15 mouse cellular contexts compared by ENCODE assay signal in the genomic region with DNA sequence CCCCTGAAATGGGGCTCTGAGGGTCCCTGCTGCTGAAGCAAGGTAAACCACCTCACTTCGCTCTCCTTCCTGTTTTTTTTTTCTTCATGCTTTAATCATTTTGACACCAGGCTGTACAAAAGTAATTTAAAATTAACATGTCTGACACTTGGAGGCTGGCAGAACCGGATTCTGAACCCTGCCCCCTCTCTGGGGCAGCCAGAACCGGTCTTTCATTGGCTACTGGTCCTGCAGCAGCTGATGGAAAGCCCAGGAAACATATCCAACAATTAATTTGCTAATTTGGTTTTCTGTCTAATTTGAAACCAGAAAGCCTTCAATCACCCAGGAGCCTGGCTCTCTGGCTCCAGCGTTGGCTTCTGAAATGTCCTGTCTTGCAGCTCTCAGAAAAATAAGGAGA.
DNase-seq lines count a peak whose midpoint lies in the region; ATAC-seq and TF ChIP-seq lines count a peak whose summit lies in the region.
"Had no signal": no experiment of that assay in that cellular context is flagged by ENCODE, and none has a peak within 500 bp of the region (broad histone marks: within the 10 kb centered on the region; RNA-seq: fewer than 3 reads in every experiment).

No protein-coding gene starts in this region.

- WGBS in heart, adult 2 months, result 55% methylated on average over 4 of the region's 4 CpGs
- 34% methylated on average over 4 of the region's 4 CpGs for WGBS in lung, postnatal 0 days
- WGBS in kidney, embryonic 15.5 days, result 39% methylated on average over 4 of the region's 4 CpGs
- WGBS in stomach, postnatal 0 days, result 34% methylated on average over 4 of the region's 4 CpGs

- peaks cover 9% of the 10 kb centered on the region for H3K4me1 ChIP-seq in heart, adult 2 months (ENCODE audit: control insufficient read depth, insufficient read depth, low read length)
- peaks cover 4% of the 10 kb centered on the region; the same call in 1 of the 2 replicates for H3K4me1 ChIP-seq in lung, postnatal 0 days (ENCODE audit: insufficient read depth, low read depth, low read length)
- H3K4me1 ChIP-seq in kidney, embryonic 15.5 days, result peaks cover 25% of the 10 kb centered on the region
- peaks cover 5% of the 10 kb centered on the region; the same call in 1 of the 2 replicates for H3K4me1 ChIP-seq in stomach, postnatal 0 days (replicated peaks; ENCODE audit: control insufficient read depth, insufficient read depth)

- no peak for TF ChIP-seq POLR2A in heart, adult 2 months (IDR thresholded peaks at IDR 0.05; ENCODE audit: insufficient read depth, low read depth, low read length)

- peaks cover 4% of the 10 kb centered on the region; the same call in 1 of the 2 replicates for H3K36me3 ChIP-seq in heart, adult 2 months (ENCODE audit: control insufficient read depth, insufficient read depth, low read length)
- H3K36me3 ChIP-seq in lung, postnatal 0 days (ENCODE audit: insufficient read depth, low read length), result no peaks in the 10 kb centered on the region
- no peaks in the 10 kb centered on the region for H3K36me3 ChIP-seq in kidney, embryonic 15.5 days
- no peaks in the 10 kb centered on the region for H3K36me3 ChIP-seq in stomach, postnatal 0 days (ENCODE audit: control insufficient read depth, insufficient read depth, low read length)
- H3K36me3 ChIP-seq: G1E had no signal

- H3K9me3 ChIP-seq in lung, postnatal 0 days (ENCODE audit: low read length), result no peaks in the 10 kb centered on the region
- no peaks in the 10 kb centered on the region for H3K9me3 ChIP-seq in kidney, embryonic 15.5 days (replicated peaks)
- no peaks in the 10 kb centered on the region for H3K9me3 ChIP-seq in stomach, postnatal 0 days (ENCODE audit: control insufficient read depth, low read length)
- H3K9me3 ChIP-seq: G1E had no signal

- ATAC-seq in lung, postnatal 0 days, result no peak
- no peak for ATAC-seq in kidney, embryonic 15.5 days (replicated peaks; ENCODE audit: low FRiP score)
- no peak for ATAC-seq in stomach, postnatal 0 days (ENCODE audit: low FRiP score, low TSS enrichment)
- ATAC-seq: activated CD4-positive, CD25-positive, alpha-beta regulatory T cell, adult 4 months had no signal

- no peak for TF ChIP-seq EP300 in heart, adult 2 months (IDR thresholded peaks at IDR 0.05; ENCODE audit: insufficient read depth, low read depth, low read length)
- TF ChIP-seq EP300 in lung, postnatal 0 days (IDR thresholded peaks at IDR 0.05), result no peak
- no peak for TF ChIP-seq EP300 in stomach, postnatal 0 days (optimal IDR thresholded peaks at IDR 0.05)

- peak overlapping the region; percentile 64 for H3K27ac ChIP-seq in heart, adult 2 months
- H3K27ac ChIP-seq in lung, postnatal 0 days (ENCODE audit: low read length), result 0 out of 2 replicates have a peak overlapping the region, but pooled peaks have one; percentile 5
- H3K27ac ChIP-seq in kidney, embryonic 15.5 days, result 0 out of 2 replicates have a peak overlapping the region, but pooled peaks have one; percentile 0
- peak overlapping the region; percentile 75 for H3K27ac ChIP-seq in stomach, postnatal 0 days (replicated peaks)

- H3K79me2 ChIP-seq in heart, adult 2 months (replicated peaks; ENCODE audit: control insufficient read depth, insufficient read depth, low read length), result no peaks in the 10 kb centered on the region

- no peak for DNase-seq in heart, adult 2 months
- DNase-seq in heart, postnatal 36 days, result no peak
- no peak for DNase-seq in lung, postnatal 0 days (ENCODE audit: low spot score)
- DNase-seq in lung, postnatal 14 days, result no peak
- DNase-seq in stomach, postnatal 0 days (ENCODE audit: low spot score), result no peak
- DNase-seq in heart, postnatal 4 days, result no peak
- no peak for DNase-seq in right cerebral cortex, postnatal 4 days
- DNase-seq: adrenal gland, postnatal 36 days; cerebellum, adult 11-12 months had no signal

- H3K4me2 ChIP-seq in lung, postnatal 0 days (replicated peaks; ENCODE audit: low read depth, low read length), result no peak overlapping the region
- no peak overlapping the region for H3K4me2 ChIP-seq in kidney, embryonic 15.5 days
- H3K4me2 ChIP-seq in stomach, postnatal 0 days (replicated peaks; ENCODE audit: low read depth), result 0 out of 2 replicates have a peak overlapping the region, but pooled peaks have one; percentile 27
- H3K4me2 ChIP-seq: hindbrain, embryonic 14.5 days; midbrain, embryonic 11.5 days had no signal

- no peak for TF ChIP-seq CTCF in heart, adult 2 months (IDR thresholded peaks at IDR 0.05)
- TF ChIP-seq CTCF in lung, postnatal 0 days (IDR thresholded peaks at IDR 0.05), result no peak
- no peak for TF ChIP-seq CTCF in stomach, postnatal 0 days (IDR thresholded peaks at IDR 0.05; ENCODE audit: low read depth)

- no peak overlapping the region for H3K4me3 ChIP-seq in heart, adult 2 months
- no peak overlapping the region for H3K4me3 ChIP-seq in lung, postnatal 0 days (ENCODE audit: low read depth, low read length)
- H3K4me3 ChIP-seq in kidney, embryonic 15.5 days (replicated peaks), result no peak overlapping the region
- H3K4me3 ChIP-seq in stomach, postnatal 0 days (ENCODE audit: low read depth, low read length), result no peak overlapping the region
- H3K4me3 ChIP-seq: myocyte had no signal

- intact Hi-C loops in heart, adult 2 months (cut with DNase I), result no loop called here
- intact Hi-C loops in heart, postnatal 36 days (cut with DNase I), result no loop called here

- no peaks in the 10 kb centered on the region for H3K27me3 ChIP-seq in heart, adult 2 months (ENCODE audit: control insufficient read depth, insufficient read depth, low read length)
- no peaks in the 10 kb centered on the region for H3K27me3 ChIP-seq in lung, postnatal 0 days (replicated peaks; ENCODE audit: insufficient read depth, low read length)
- no peaks in the 10 kb centered on the region for H3K27me3 ChIP-seq in kidney, embryonic 15.5 days
- no peaks in the 10 kb centered on the region for H3K27me3 ChIP-seq in stomach, postnatal 0 days (ENCODE audit: control insufficient read depth, insufficient read depth, low read length)

- no peak overlapping the region for H3K9ac ChIP-seq in heart, adult 2 months (ENCODE audit: low read depth, low read length)
- no peak overlapping the region for H3K9ac ChIP-seq in lung, postnatal 0 days (replicated peaks; ENCODE audit: low read depth)
- no peak overlapping the region for H3K9ac ChIP-seq in kidney, embryonic 15.5 days
- no peak overlapping the region for H3K9ac ChIP-seq in stomach, postnatal 0 days (ENCODE audit: low read length)
- H3K9ac ChIP-seq: hindbrain, embryonic 14.5 days had no signal

Comparison
In these comparisons a context has a peak if more than half of its experiments do, and no peak if none do; other contexts are left out.
1. H3K27ac ChIP-seq: peak in every context shown above with its lines; median percentile 75 in stomach, postnatal 0 days; 64 in heart, adult 2 months; 5 in lung, postnatal 0 days; 0 in kidney, embryonic 15.5 days.